Comparison of ENCODE assay signal across 15 mouse cellular contexts in genomic region chr17:85103310-85103709, GRCm38 (mm10). TPM values are rescaled to one million over a fixed set of nuclear protein-coding genes. Genes with fewer than 3 reads are reported as not detected.
A peak's percentile ranks its signal among the peaks of the same experiment; 100 is the strongest.
DNase-seq lines count a peak whose midpoint lies in the region; ATAC-seq and TF ChIP-seq lines count a peak whose summit lies in the region.
"Had no signal": no experiment of that assay in that cellular context is flagged by ENCODE, and none has a peak within 500 bp of the region (broad histone marks: within the 10 kb centered on the region; RNA-seq: fewer than 3 reads in every experiment).

No protein-coding gene starts in this region.

- H3K4me3 ChIP-seq in intestine, embryonic 16.5 days (ENCODE audit: low read length), result no peak overlapping the region
- H3K4me3 ChIP-seq in intestine, postnatal 0 days (ENCODE audit: low read depth, low read length), result no peak overlapping the region
- H3K4me3 ChIP-seq in kidney, adult 2 months (ENCODE audit: insufficient read depth, low read depth, low read length), result no peak overlapping the region
- H3K4me3 ChIP-seq: heart, embryonic 10.5 days; layer of hippocampus, adult 2 months; neural tube, embryonic 15.5 days had no signal

- ATAC-seq in intestine, embryonic 16.5 days, result peak; percentile 66; the same call in 1 of the 2 replicates
- no peak for ATAC-seq in intestine, postnatal 0 days
- ATAC-seq in erythroblast, adult 5-6 weeks (replicated peaks; ENCODE audit: low FRiP score, poor library complexity, severe bottlenecking), result peak; percentile 61
- ATAC-seq in megakaryocyte-erythroid progenitor cell, adult 5-6 weeks (replicated peaks; ENCODE audit: low FRiP score, low TSS enrichment, poor library complexity, severe bottlenecking), result peak; percentile 99

- H3K27me3 ChIP-seq in intestine, embryonic 16.5 days (replicated peaks; ENCODE audit: control insufficient read depth, insufficient read depth, low read length), result no peaks in the 10 kb centered on the region
- no peaks in the 10 kb centered on the region for H3K27me3 ChIP-seq in intestine, postnatal 0 days (replicated peaks; ENCODE audit: control insufficient read depth, insufficient read depth, low read length)
- H3K27me3 ChIP-seq in kidney, adult 2 months (replicated peaks; ENCODE audit: control insufficient read depth, insufficient read depth, low read length), result no peaks in the 10 kb centered on the region
- H3K27me3 ChIP-seq: neural tube, embryonic 15.5 days had no signal

- WGBS in intestine, embryonic 16.5 days, result 35% methylated on average over 2 of the region's 2 CpGs
- 20% methylated on average over 2 of the region's 2 CpGs for WGBS in intestine, postnatal 0 days
- WGBS in kidney, adult 2 months, result 49% methylated on average over 2 of the region's 2 CpGs

- no peak overlapping the region for H3K9ac ChIP-seq in intestine, embryonic 16.5 days (ENCODE audit: low read depth, low read length)
- no peak overlapping the region for H3K9ac ChIP-seq in intestine, postnatal 0 days (ENCODE audit: low read depth, low read length)
- H3K9ac ChIP-seq: neural tube, embryonic 15.5 days had no signal

- no peaks in the 10 kb centered on the region for H3K4me1 ChIP-seq in intestine, embryonic 16.5 days (ENCODE audit: control insufficient read depth, insufficient read depth, low read length)
- H3K4me1 ChIP-seq in intestine, postnatal 0 days (replicated peaks; ENCODE audit: control insufficient read depth, insufficient read depth, low read length), result no peaks in the 10 kb centered on the region
- H3K4me1 ChIP-seq in kidney, adult 2 months (ENCODE audit: control insufficient read depth, insufficient read depth, low read length), result no peaks in the 10 kb centered on the region
- H3K4me1 ChIP-seq: neural tube, embryonic 15.5 days had no signal

- no peak for TF ChIP-seq POLR2A in kidney, adult 2 months (IDR thresholded peaks at IDR 0.05; ENCODE audit: low read depth, low read length)

- 0 out of 2 replicates have a peak, but pooled peaks cover 8% of the 10 kb centered on the region for H3K36me3 ChIP-seq in intestine, embryonic 16.5 days (ENCODE audit: control insufficient read depth, insufficient read depth, low read length)
- H3K36me3 ChIP-seq in intestine, postnatal 0 days (ENCODE audit: control insufficient read depth, insufficient read depth), result peaks cover 9% of the 10 kb centered on the region; the same call in 1 of the 2 replicates
- peaks cover 3% of the 10 kb centered on the region; the same call in 1 of the 2 replicates for H3K36me3 ChIP-seq in kidney, adult 2 months (ENCODE audit: control insufficient read depth, insufficient read depth, low read length)

- H3K9me3 ChIP-seq in intestine, embryonic 16.5 days (ENCODE audit: control insufficient read depth, low read length), result no peaks in the 10 kb centered on the region; the same call in 1 of the 2 replicates
- no peaks in the 10 kb centered on the region for H3K9me3 ChIP-seq in intestine, postnatal 0 days (ENCODE audit: control insufficient read depth)
- H3K9me3 ChIP-seq: heart, embryonic 10.5 days; neural tube, embryonic 15.5 days had no signal

- H3K27ac ChIP-seq in intestine, embryonic 16.5 days (ENCODE audit: low read length), result no peak overlapping the region
- no peak overlapping the region for H3K27ac ChIP-seq in intestine, postnatal 0 days (ENCODE audit: low read depth, low read length)
- no peak overlapping the region for H3K27ac ChIP-seq in kidney, adult 2 months (ENCODE audit: insufficient read depth, low read depth, low read length)
- H3K27ac ChIP-seq: heart, embryonic 10.5 days; layer of hippocampus, adult 2 months; neural tube, embryonic 15.5 days had no signal

- peak; percentile 12 for DNase-seq in MN1 (ENCODE audit: low spot score)
- DNase-seq in cerebellum, postnatal 25 days, result no peak
- no peak for DNase-seq in right cerebral cortex, postnatal 4 days
- DNase-seq in kidney, adult 2 months, result no peak
- DNase-seq: cerebellum, postnatal 36 days; heart, postnatal 4 days; kidney, adult 9 months; thymus, postnatal 25 days had no signal

- no peak overlapping the region for H3K4me2 ChIP-seq in intestine, embryonic 16.5 days (ENCODE audit: low read depth, low read length)
- no peak overlapping the region for H3K4me2 ChIP-seq in intestine, postnatal 0 days (replicated peaks; ENCODE audit: low read depth)
- H3K4me2 ChIP-seq: neural tube, embryonic 15.5 days had no signal

- TF ChIP-seq CTCF in intestine, postnatal 0 days (IDR thresholded peaks at IDR 0.05; ENCODE audit: low read depth), result no peak
- TF ChIP-seq CTCF in kidney, adult 2 months (conservative IDR thresholded peaks at IDR 0.05; ENCODE audit: insufficient read depth, insufficient read length, low read depth, low read length), result no peak

RNA-seq across cellular contexts. Expression of gene Camkmt, which starts 13.0 kb away (rescaled TPM):
- 15.3 and 16.4 TPM in 2 replicates for polyA plus RNA-seq in intestine, embryonic 16.5 days (2015; fragmentation: Nextera tagmentation; extraction: Ambion mirVana)
- 7.7 and 9.2 TPM in 2 replicates for polyA plus RNA-seq in intestine, postnatal 0 days (2015; fragmentation: Nextera tagmentation; extraction: Ambion mirVana)
- 2.3 TPM in 1 of 2 replicates, not detected in the other for total RNA-seq in erythroblast, adult 5-6 weeks (2015; ENCODE audit: low replicate concordance)
- total RNA-seq in erythroblast, adult 5-6 weeks (2017; ENCODE audit: low replicate concordance), result 1.5 and 2.8 TPM in 2 replicates
- 5.6 and 7.8 TPM in 2 replicates for total RNA-seq in megakaryocyte-erythroid progenitor cell, adult 5-6 weeks (2014; fragmentation: Nextera tagmentation)
- total RNA-seq in megakaryocyte-erythroid progenitor cell, adult 5-6 weeks (2017), result 1.6 and 3.1 TPM in 2 replicates
- 3.6 and 3.9 TPM in 2 replicates for polyA plus RNA-seq in kidney, adult 2 months (2012; rRNA removed)

RNA-seq across cellular contexts. Expression of gene Prepl, which starts 13.3 kb away (rescaled TPM):
- polyA plus RNA-seq in intestine, embryonic 16.5 days (2015; fragmentation: Nextera tagmentation; extraction: Ambion mirVana), result 26.4 and 29.8 TPM in 2 replicates
- 13.7 and 13.8 TPM in 2 replicates for polyA plus RNA-seq in intestine, postnatal 0 days (2015; fragmentation: Nextera tagmentation; extraction: Ambion mirVana)
- total RNA-seq in erythroblast, adult 5-6 weeks (2015; ENCODE audit: low replicate concordance), result 6.1 and 17.9 TPM in 2 replicates
- 3.7 and 5.7 TPM in 2 replicates for total RNA-seq in erythroblast, adult 5-6 weeks (2017; ENCODE audit: low replicate concordance)
- 24.8 and 26.5 TPM in 2 replicates for total RNA-seq in megakaryocyte-erythroid progenitor cell, adult 5-6 weeks (2014; fragmentation: Nextera tagmentation)
- total RNA-seq in megakaryocyte-erythroid progenitor cell, adult 5-6 weeks (2017), result 32.8 and 44.5 TPM in 2 replicates
- 15.2 and 18.0 TPM in 2 replicates for polyA plus RNA-seq in kidney, adult 2 months (2012; rRNA removed)
